Mouse (Mus musculus) heart, postnatal 10 days (tissue): Measurements from ENCODE around the gene Fkbp1b. TPM values are rescaled to one million over a fixed set of nuclear protein-coding genes. Genes with fewer than 3 reads are reported as not detected.
A peak's percentile ranks its signal among the peaks of the same experiment; 100 is the strongest.
"Not testable (repeated sequence)": the region's sequence is repeated elsewhere in the genome, so short reads cannot be mapped to it uniquely, and the experiment has no call there.

ENCODE experiments used
- DNase-seq, 2 experiments: peaks; one replicate each; pipeline ENCODE4 v3.0.0; 2021
- intact Hi-C: fragments of 180-260 bp; cut with DNase I; formaldehyde crosslinking; loops from one replicate; pipeline ENCODE4 v1.15.1; 2025
- total RNA-seq, 2 experiments: library from RNA; stranded (reverse); gene quantifications; 2 replicates each; pipeline ENCODE4 v1.2.3; 2021

The Fkbp1b gene
- total RNA-seq, 2 experiments from 2014 or later: 3.6 to 4.0 TPM

DNA sequence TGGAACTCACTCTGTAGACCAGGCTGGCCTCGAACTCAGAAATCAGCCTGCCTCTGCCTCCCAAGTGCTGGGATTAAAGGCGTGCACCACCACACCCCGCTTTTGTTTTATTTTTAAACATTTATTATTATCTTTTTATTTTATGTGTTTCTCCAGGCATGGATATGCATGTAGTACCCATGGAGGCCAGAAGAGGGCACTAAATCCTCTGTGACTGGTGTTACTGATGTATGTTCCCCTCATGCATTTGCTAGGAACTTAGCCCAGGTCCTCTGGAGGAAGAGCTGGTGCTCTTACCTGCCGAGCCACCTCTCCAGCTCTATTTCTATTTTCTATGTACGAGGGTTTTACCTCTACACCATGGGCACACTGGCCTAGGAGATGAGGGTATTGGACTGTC, 14.8 kb upstream of the Fkbp1b start:
- no peak for DNase-seq
- intact Hi-C loops: loop anchor here (2.0 kb wide), 2 partner anchors 61 to 117 kb away; partner anchors contain the start of gene Atad2b

GRCm38 (mm10) chr12:4843741-4844140, 2.4 kb upstream of the Fkbp1b start:
- intact Hi-C loops: loop anchor here (5.0 kb wide), 1 partner anchor 64 kb away; the partner anchor contains the start of gene Ubxn2a
- DNase-seq: peak; percentile 42 to 58

DNA sequence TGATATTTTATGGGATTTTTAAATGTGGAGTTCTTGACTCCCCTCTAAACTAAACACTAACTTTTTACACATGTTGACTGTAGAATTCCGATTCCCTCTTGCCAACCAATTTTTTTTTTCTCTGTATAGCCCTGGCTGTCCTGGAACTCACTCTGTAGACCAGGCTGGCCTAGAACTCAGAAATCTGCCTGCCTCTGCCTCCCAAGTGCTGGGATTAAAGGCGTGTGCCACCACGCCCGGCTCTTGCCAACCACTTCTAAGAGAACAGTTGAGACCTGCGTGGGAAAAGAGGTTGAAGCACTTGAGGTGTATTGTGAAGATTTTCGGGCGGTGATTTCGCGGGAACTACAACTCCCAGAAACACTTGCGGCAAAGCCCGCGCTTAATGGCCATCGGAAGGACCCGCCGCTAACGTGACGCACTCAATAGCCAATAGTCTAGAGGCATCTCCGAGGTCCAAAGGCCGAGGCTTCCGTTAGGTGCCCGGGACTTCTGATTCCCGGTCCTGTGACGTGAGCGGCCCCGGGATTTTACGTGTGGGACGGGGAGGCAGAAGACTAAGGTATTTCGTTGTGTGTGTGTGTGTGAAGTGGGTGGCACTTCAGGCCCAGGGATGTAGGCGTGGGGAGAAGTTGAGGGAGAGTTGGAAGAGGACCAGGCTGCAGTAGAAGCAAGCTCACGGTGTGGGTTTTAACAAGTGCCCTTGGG, 1.7 kb upstream of the Fkbp1b start, which contains the start of gene Wdcp:
Gene Wdcp, plus strand, starts transcription at position 414 of the 708 bp plus-strand sequence.
- peak; percentile 92 to 94 for DNase-seq
- intact Hi-C loops: loop anchor here (5.0 kb wide), 1 partner anchor 64 kb away; the partner anchor contains the start of gene Ubxn2a

DNA sequence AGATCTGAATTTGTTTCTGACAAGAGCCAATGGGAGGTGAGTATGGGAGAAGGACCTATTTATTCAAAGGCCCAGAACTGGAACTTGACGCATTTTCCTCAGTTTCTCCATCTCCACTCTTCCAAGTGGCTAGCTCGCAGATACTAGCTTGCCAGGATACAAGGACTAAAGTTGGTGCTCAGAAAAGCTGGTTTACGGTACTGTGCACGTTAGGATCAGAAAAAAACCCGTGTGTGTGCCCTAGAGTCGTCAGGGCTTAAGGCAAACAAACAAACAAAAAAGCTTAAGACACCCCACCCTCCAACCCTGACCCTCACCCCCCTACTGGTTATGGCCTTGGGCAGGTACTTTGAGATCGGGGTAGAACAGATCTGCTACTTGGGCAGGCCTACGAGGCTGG, 1.1 kb upstream of the Fkbp1b start:
- no peak for DNase-seq
- intact Hi-C loops: loop anchor here (5.0 kb wide), 1 partner anchor 65 kb away; the partner anchor contains the start of gene Ubxn2a

DNA sequence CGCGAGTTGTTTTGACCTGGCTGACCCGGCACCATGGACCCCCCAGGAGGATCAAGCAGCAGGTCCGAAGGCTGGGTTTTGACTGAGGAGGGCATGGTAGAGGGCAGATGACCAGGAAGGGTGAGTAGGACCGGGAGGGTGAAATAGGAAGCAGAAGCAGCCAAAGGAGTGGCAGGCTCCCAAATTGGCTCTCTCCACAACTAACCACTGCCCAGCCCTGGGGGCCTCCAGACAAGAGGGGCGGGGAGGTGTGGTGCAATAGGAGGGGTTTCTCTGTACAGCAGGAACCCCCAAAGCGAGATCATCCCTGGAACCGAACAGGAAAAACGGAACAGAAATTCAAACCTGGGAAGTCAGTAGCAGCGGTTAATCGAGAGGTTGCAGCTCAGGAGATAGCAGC, 650 bp downstream of the Fkbp1b start:
- intact Hi-C loops: loop anchor here (2.0 to 5.0 kb wide), 2 partner anchors 22 to 67 kb away; partner anchors contain the start of gene Ubxn2a
- peak; percentile 20 to 23 for DNase-seq

DNA sequence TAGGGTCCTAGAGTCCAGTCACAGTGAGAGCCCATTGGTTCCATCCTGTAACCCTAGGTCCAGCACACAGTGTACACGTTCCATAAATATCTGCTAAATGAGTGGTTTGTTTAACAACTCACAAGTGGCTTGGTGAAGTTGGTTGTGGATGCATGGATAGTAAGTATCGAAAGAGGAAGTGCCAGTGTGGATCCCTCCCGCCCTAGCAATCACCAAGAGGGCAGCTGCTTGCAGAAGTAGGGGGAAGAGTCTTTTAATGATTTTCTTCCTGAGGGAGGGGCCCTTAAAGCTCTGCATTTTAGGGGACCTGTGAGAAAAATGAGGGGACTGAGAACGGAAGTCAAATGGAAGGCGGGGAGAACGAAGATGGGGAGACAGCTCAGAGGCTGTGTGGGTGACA, 1.4 kb downstream of the Fkbp1b start:
- intact Hi-C loops: loop anchor here (2.0 to 5.0 kb wide), 2 partner anchors 21 to 67 kb away; partner anchors contain the start of gene Ubxn2a
- DNase-seq: no peak

DNA sequence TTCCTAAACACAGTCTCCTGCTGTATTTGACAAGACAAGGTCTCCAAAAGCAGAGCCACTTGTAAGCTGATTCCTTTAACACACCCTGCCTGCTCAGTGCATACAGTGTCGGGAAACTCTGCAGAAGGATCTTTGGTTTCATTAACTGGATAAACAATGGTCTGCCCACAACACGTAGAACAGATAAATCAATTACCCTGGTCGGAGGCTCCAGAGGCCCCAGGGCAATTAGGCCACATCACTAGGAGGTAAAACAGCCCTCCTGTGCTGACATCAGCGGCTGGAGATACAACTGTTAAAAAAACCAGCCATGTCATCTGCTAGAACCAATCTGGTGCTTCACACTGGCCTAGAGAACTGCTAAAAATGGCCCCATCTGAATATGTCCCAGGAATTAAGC, 4.4 kb downstream of the Fkbp1b start:
- DNase-seq: no peak
- intact Hi-C loops: no loop called here

DNA sequence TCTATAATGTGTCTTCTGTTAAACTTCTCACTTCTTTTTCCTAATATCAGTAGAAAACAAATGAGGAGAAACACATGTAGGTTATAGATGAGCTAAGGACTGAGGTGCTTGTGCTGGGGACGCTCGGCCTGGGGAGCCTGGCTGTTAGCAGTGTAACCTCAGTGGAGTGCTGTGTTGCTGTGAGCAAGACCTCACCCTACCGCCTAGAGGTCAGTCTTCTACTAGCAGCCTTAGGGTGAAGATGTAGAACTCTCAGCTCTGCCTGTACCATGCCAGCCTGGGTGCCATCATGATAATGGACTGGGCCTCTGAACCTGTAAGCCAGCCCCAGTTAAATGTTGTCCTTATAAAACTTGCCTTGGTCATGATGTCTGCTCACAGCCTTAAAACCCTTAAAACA, 14.1 kb downstream of the Fkbp1b start:
- no peak for DNase-seq
- intact Hi-C loops: no loop called here

DNA sequence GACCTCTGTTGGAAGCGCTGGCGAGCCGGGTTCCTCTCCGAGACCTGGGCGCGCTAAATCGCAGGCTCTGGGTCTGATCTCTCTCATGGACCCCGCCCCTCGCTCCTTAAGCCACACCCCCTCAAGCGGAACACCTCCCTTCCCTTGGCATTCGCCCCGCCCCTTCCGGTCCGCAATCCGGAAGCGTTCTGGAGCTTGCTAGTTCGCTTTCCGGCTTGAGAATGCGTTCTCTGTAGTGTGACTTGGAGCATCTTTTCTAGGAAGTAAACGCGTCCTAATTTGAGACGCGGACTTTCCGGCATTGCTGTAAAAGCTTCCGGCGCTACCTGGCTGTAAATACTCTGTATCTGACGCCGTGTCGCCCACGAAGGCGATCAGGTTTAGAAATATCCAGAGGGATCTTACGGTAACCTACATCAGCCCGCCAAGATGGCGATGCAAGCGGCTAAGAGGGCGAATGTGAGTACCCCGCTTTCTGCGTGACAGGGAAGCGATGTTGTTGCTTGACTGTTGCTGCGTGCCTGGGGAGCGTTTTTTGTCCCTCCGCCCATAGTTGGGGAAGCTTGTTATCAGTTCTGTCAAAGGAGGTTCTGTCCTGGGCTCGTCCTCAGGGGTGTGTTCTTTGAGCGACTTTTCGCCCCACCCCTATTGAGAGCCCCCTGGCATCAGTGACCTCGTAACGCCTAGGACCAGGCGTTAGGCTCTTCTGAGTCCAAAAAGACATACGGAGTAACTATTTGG, 23.9 kb downstream of the Fkbp1b start, which contains the start of gene Sf3b6:
Gene Sf3b6, plus strand, starts transcription at position 184 of the 741 bp plus-strand sequence.
- DNase-seq: peak; percentile 99 to 100
- intact Hi-C loops: loop anchor here (1.0 to 5.0 kb wide), 3 partner anchors 23 to 100 kb away; partner anchors contain the start of genes Atad2b, Fam228b, Fkbp1b and Pfn4

- intact Hi-C loops: loop anchor here (1.0 to 5.0 kb wide), 2 partner anchors 48 to 100 kb away; partner anchors contain the start of genes Atad2b, Fam228b and Pfn4
These were observed 24.6 kb downstream of the Fkbp1b start for GRCm38 (mm10) chr12:4816680-4817360.

DNA sequence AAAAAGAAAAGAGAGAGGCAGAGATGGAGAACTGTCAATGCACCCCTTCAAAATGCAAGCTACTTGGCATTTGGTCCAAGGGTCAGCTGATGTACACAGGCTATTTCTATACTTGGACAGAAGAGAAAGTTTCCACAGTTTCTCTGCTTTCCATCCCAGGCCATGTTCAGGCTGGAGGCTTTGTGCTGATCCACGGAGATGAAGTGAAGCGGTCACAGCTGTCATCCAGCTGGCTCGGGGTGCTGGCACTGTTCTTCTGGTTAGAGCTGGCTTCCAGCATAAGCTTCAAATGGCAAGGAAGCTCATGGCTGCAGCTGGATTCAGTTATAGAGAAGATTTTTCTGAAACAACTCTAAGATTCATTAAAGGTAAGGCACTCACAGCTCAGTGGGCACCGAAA, 27.8 kb downstream of the Fkbp1b start:
- DNase-seq: peak; percentile 41 to 43
- intact Hi-C loops: no loop called here

More at GRCm38 (mm10) chr12:4816680-4817360, 24.6 kb downstream of the Fkbp1b start:
- DNase-seq: no peak

GRCm38 (mm10) chr12:4811705-4812104, 29.7 kb downstream of the Fkbp1b start:
- intact Hi-C loops: loop anchor here (1.0 kb wide), 1 partner anchor 11 kb away; no protein-coding TSS in a partner anchor
- no peak for DNase-seq

- intact Hi-C loops: no loop called here
- no peak for DNase-seq
These were observed 30.4 kb downstream of the Fkbp1b start for GRCm38 (mm10) chr12:4811036-4811435.

DNA sequence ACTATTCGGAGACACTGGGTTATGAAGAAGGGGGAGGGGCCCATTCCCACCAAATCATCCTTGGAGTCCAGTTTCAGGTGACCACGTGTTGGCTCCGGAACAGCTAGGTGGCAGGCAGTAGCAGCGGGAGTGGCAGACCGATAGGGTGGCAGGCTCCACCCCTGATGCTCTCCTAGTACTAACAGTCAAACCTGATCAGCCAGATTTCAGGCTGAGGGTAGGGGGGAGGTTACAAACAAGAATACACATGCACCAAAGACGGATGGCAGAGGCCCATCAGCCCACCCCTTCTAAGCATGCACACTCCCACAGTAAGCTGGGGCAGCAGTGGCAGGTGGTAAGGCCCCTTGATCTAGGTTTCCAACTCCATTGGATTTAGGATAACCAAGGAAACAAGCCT, 43.9 kb downstream of the Fkbp1b start:
- DNase-seq, intact Hi-C loops: not testable (repeated sequence)

GRCm38 (mm10) chr12:4793718-4794117, 47.7 kb downstream of the Fkbp1b start:
- intact Hi-C loops: no loop called here
- peak in 1 of 2 experiments; percentile 18 for DNase-seq

DNA sequence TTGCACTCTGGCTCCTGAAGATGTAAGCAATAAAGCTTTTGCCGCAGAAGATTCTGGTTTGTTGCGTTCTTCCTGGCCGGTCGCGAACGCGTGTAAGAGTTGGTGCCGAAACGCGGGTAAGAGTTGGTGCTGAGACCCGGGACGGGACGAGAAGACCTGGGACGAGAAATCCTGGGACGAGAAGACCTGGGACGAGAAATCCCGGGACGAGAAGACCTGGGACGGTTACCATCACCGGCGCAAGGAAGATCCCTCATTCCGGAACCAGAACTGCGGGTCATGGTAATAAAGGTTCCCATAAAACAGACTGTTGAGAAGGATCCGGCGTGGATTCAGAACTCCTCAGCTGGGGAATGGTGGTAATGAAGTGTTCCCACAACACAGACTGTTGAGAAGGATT, 53.3 kb downstream of the Fkbp1b start:
- DNase-seq, intact Hi-C loops: not testable (repeated sequence)

DNA sequence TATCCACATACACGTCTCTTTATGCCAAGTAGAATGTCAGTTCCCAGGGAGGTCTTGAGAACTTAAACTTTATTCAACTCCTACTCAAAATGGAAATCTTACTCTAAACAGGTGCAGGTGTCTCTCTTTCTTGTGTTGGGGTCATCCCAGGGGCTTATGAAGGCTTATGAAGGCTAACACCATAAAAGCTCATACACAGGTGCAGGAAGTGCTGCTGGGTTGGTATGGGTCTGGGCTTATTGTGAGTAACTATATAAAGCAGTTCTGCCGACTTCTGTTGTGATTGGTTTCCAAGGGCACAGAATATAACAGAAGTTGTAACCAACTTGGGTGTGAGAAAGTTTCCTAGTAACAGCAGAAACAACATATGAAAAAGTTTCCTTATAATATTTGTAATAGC, 56.9 kb downstream of the Fkbp1b start:
- no peak for DNase-seq

GRCm38 (mm10) chr12:4783598-4783997, 57.8 kb downstream of the Fkbp1b start:
- DNase-seq: no peak
- intact Hi-C loops: no loop called here

More for the DNA sequence above, 56.9 kb downstream of the Fkbp1b start:
- intact Hi-C loops: no loop called here
